Mouse (Mus musculus) MEL (cell line): ENCODE results near the gene Itga11. TPM values are rescaled to one million over a fixed set of nuclear protein-coding genes. Genes with fewer than 3 reads are reported as not detected.
A peak's percentile ranks its signal among the peaks of the same experiment; 100 is the strongest.

Experiments
- DNase-seq: peaks from one replicate; pipeline ENCODE4 v3.0.0; 2011; ENCODE audit warnings: low read depth, low spot score
- H3K27ac ChIP-seq: 2 replicates; pipeline ENCODE4 v1.5.1; 2012; ENCODE audit warnings: low read depth, mild to moderate bottlenecking, control low read depth, low read length, moderate library complexity; ENCODE audit not compliant: control insufficient read depth
- H3K27me3 ChIP-seq, 2 experiments: fragments of 150-350 bp in 1 of 2; sonication (generic) in 1 of 2; 2 replicates each; pipeline ENCODE4 v1.6.1; 2012; ENCODE audit warnings: low read length in 2 of 2, mild to moderate bottlenecking in 2 of 2, improper control_type of control experiment in 1 of 2, moderate library complexity in 1 of 2; ENCODE audit not compliant: insufficient read depth in 2 of 2, control insufficient read depth in 1 of 2
- H3K36me3 ChIP-seq, 2 experiments: 2 replicates each; pipeline ENCODE4 v1.6.1; 2012 to 2014; ENCODE audit warnings: low read length in 2 of 2, improper control_type of control experiment in 1 of 2, inconsistent platforms in 1 of 2, mild to moderate bottlenecking in 1 of 2; ENCODE audit not compliant: insufficient read depth in 2 of 2, control insufficient read depth in 1 of 2
- H3K4me1 ChIP-seq, 2 experiments: fragments of 150-350 bp in 1 of 2; sonication (generic) in 1 of 2; 2 replicates each; pipeline ENCODE4 v1.6.1; 2012; ENCODE audit warnings: low read length in 2 of 2, improper control_type of control experiment in 1 of 2, mild to moderate bottlenecking in 1 of 2; ENCODE audit not compliant: insufficient read depth in 2 of 2, control insufficient read depth in 1 of 2
- H3K4me3 ChIP-seq, 2 experiments: fragments of 150-350 bp in 1 of 2; sonication (generic) in 1 of 2; 2 replicates each; pipeline ENCODE4 v1.5.1; 2012; ENCODE audit warnings: low read depth in 2 of 2, low read length in 2 of 2, mild to moderate bottlenecking in 2 of 2, moderate library complexity in 2 of 2, control low read depth in 1 of 2, improper control_type of control experiment in 1 of 2; ENCODE audit not compliant: control insufficient read depth in 1 of 2, insufficient read depth in 1 of 2
- H3K79me2 ChIP-seq: 2 replicates; pipeline ENCODE4 v1.6.1; 2012; ENCODE audit warnings: mild to moderate bottlenecking, low read length, moderate library complexity; ENCODE audit not compliant: control insufficient read depth, poor library complexity, insufficient read depth
- H3K9ac ChIP-seq: 2 replicates; pipeline ENCODE4 v1.6.1; 2012; ENCODE audit warnings: low read depth, mild to moderate bottlenecking, control low read depth, low read length, moderate library complexity; ENCODE audit not compliant: control insufficient read depth, poor library complexity, severe bottlenecking
- H3K9me3 ChIP-seq: fragments of 150-350 bp; sonication (generic); replicated peaks from 2 replicates; pipeline ENCODE4 v1.6.1; 2012; ENCODE audit warnings: mild to moderate bottlenecking, low read length, improper control_type of control experiment, moderate library complexity; ENCODE audit not compliant: insufficient read depth
- CHD1 ChIP-seq: IDR thresholded peaks from 2 replicates; pipeline ENCODE4 v1.6.1; 2012; ENCODE audit warnings: low read depth, mild to moderate bottlenecking, inconsistent platforms, low read length, improper control_type of control experiment
- CTCF ChIP-seq, 3 experiments: IDR thresholded peaks in 2 of 3; conservative IDR thresholded peaks in 1 of 3; 2 replicates each; pipeline ENCODE4 v1.5.1; 2011 to 2012; ENCODE audit warnings: low read length in 3 of 3, low read depth in 2 of 3, mild to moderate bottlenecking in 2 of 3, improper control_type of control experiment in 1 of 3, inconsistent platforms in 1 of 3, mixed read lengths in 1 of 3, moderate library complexity in 1 of 3; ENCODE audit not compliant: control insufficient read depth in 1 of 3, insufficient read depth in 1 of 3, poor library complexity in 1 of 3, severe bottlenecking in 1 of 3
- E2F4 ChIP-seq: IDR thresholded peaks from 2 replicates; pipeline ENCODE4 v1.6.1; 2011; ENCODE audit warnings: low read depth, low read length, improper control_type of control experiment, borderline replicate concordance
- GABPA ChIP-seq: IDR thresholded peaks from 2 replicates; pipeline ENCODE4 v1.6.1; 2012; ENCODE audit warnings: low read depth, mild to moderate bottlenecking, inconsistent platforms, low read length, improper control_type of control experiment, moderate library complexity
- HCFC1 ChIP-seq: IDR thresholded peaks from 2 replicates; pipeline ENCODE4 v1.6.1; 2012; ENCODE audit warnings: low read depth, mild to moderate bottlenecking, inconsistent platforms, low read length, improper control_type of control experiment, moderate library complexity
- JUND ChIP-seq: IDR thresholded peaks from 2 replicates; pipeline ENCODE4 v1.6.1; 2011; ENCODE audit warnings: low read depth, mild to moderate bottlenecking, improper control_type of control experiment, low read length
- NELFE ChIP-seq: IDR thresholded peaks from 2 replicates; pipeline ENCODE4 v1.6.1; 2011; ENCODE audit warnings: low read depth, low read length, improper control_type of control experiment
- POLR2AphosphoS2 ChIP-seq: IDR thresholded peaks from 2 replicates; pipeline ENCODE4 v1.6.1; 2011; ENCODE audit warnings: low read length, improper control_type of control experiment
- RAD21 ChIP-seq: IDR thresholded peaks from 2 replicates; pipeline ENCODE4 v1.6.1; 2011; ENCODE audit warnings: mild to moderate bottlenecking, low read depth, low read length, improper control_type of control experiment
- RCOR1 ChIP-seq: IDR thresholded peaks from 2 replicates; pipeline ENCODE4 v1.6.1; 2012; ENCODE audit warnings: low read depth, mild to moderate bottlenecking, inconsistent platforms, low read length, improper control_type of control experiment
- SIN3A ChIP-seq: IDR thresholded peaks from 2 replicates; pipeline ENCODE4 v1.6.1; 2012; ENCODE audit warnings: low read length, improper control_type of control experiment, inconsistent platforms
- SMC3 ChIP-seq: IDR thresholded peaks from 2 replicates; pipeline ENCODE4 v1.6.1; 2011; ENCODE audit warnings: low read depth, low read length, improper control_type of control experiment
- USF1 ChIP-seq: IDR thresholded peaks from 2 replicates; pipeline ENCODE4 v1.6.1; 2014; ENCODE audit warnings: low read depth, mild to moderate bottlenecking, inconsistent platforms, low read length, improper control_type of control experiment, moderate library complexity
- ZC3H11A ChIP-seq: IDR thresholded peaks from 2 replicates; pipeline ENCODE4 v1.6.1; 2012; ENCODE audit warnings: low read depth, mild to moderate bottlenecking, inconsistent platforms, low read length, improper control_type of control experiment
- ZMIZ1 ChIP-seq: IDR thresholded peaks from 2 replicates; pipeline ENCODE4 v1.6.1; 2012; ENCODE audit warnings: low read depth, mild to moderate bottlenecking, inconsistent platforms, low read length, improper control_type of control experiment, moderate library complexity
- polyA plus RNA-seq, 2 experiments: library from polyadenylated mRNA; stranded (reverse) in 1 of 2; unstranded in 1 of 2; fragments of >175 nt in 1 of 2; fragments of >200 nt in 1 of 2; gene quantifications; 2 replicates each; pipeline versions ENCODE4 v1.2.1 to v1.2.4; 2012; ENCODE audit warnings: low replicate concordance in 2 of 2, low read depth in 1 of 2; ENCODE audit not compliant: insufficient read length in 2 of 2, insufficient read depth in 1 of 2, missing spikeins in 1 of 2
- total RNA-seq: library from RNA; depleted of rRNA; stranded (reverse); fragments of 300-350 nt; gene quantifications from 2 replicates; pipeline ENCODE4 v1.2.3, GENCODE M21; 2012

Itga11 gene
- total and polyA plus RNA-seq, 3 experiments, result not detected

DNA sequence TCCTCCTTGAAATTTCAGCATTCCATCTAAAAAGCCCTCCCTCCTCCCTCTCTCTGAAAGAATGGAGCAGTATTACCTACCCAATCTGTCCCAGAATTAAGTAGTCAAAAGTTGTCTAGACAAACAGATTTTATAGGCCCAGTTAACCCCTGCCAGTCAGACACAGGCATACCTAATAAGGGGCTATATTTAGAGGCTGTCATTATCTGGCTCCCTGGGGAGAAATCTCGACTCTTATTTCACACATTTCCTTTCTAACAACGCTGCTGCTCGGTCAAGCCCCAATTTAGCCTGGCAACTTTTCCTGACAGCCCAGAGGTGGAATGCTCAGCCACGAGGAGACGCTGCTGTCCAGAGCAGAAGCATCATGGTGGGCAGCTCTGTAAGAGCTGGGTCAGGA is 47.6 kb downstream of the Itga11 start:
- Histone ChIP-seq H3K79me2 (no peaks in the 10 kb centered on the region), H3K27ac (no peak overlapping the region), H3K9ac (no peak overlapping the region), H3K4me3 (no peak overlapping the region), H3K9me3 (no peaks in the 10 kb centered on the region), H3K27me3 (no peaks in the 10 kb centered on the region; a peak in 1 of 4 replicates), H3K36me3 (no peaks in the 10 kb centered on the region), H3K4me1 (no peaks in the 10 kb centered on the region)
- TF ChIP-seq ZC3H11A, result no peak
- no peak for TF ChIP-seq ZMIZ1
- TF ChIP-seq CHD1, result no peak
- TF ChIP-seq POLR2AphosphoS2, result no peak
- TF ChIP-seq GABPA, result no peak
- no peak for TF ChIP-seq SIN3A
- no peak for TF ChIP-seq RCOR1
- TF ChIP-seq JUND, result no peak
- no peak for TF ChIP-seq USF1
- TF ChIP-seq CTCF (IDR thresholded peaks at IDR 0.05 in 2 of 3, conservative IDR thresholded peaks at IDR 0.05 in 1 of 3; ENCODE audit: control insufficient read depth in 1 of 3, insufficient read depth in 1 of 3, low read depth in 2 of 3, low read length in 3 of 3, poor library complexity in 1 of 3, severe bottlenecking in 1 of 3), result no peak
- no peak for TF ChIP-seq RAD21
- no peak for TF ChIP-seq HCFC1
- TF ChIP-seq NELFE, result no peak
- no peak for TF ChIP-seq E2F4
- DNase-seq, result no peak

GRCm38 (mm10) chr9:62726472-62726871 is 48.8 kb downstream of the Itga11 start:
- peak; percentile 52 to 77 (median 55) for TF ChIP-seq CTCF (IDR thresholded peaks at IDR 0.05 in 2 of 3, conservative IDR thresholded peaks at IDR 0.05 in 1 of 3; ENCODE audit: control insufficient read depth in 1 of 3, insufficient read depth in 1 of 3, low read depth in 2 of 3, low read length in 3 of 3, poor library complexity in 1 of 3, severe bottlenecking in 1 of 3)
- TF ChIP-seq RAD21, result peak; percentile 29
- no peak for TF ChIP-seq HCFC1
- TF ChIP-seq SMC3, result peak; percentile 35
- TF ChIP-seq, all 39 proteins: peak for 3
- Histone ChIP-seq H3K27ac (no peak overlapping the region), H3K9ac (no peak overlapping the region), H3K36me3 (no peaks in the 10 kb centered on the region), H3K27me3 (no peaks in the 10 kb centered on the region; a peak in 1 of 4 replicates), H3K4me3 (no peak overlapping the region), H3K79me2 (no peaks in the 10 kb centered on the region), H3K4me1 (no peaks in the 10 kb centered on the region), H3K9me3 (no peaks in the 10 kb centered on the region)
- DNase-seq, result peak; percentile 50
